Mouse (Mus musculus): ENCODE measurements around the gene Nfe2.

DNA sequence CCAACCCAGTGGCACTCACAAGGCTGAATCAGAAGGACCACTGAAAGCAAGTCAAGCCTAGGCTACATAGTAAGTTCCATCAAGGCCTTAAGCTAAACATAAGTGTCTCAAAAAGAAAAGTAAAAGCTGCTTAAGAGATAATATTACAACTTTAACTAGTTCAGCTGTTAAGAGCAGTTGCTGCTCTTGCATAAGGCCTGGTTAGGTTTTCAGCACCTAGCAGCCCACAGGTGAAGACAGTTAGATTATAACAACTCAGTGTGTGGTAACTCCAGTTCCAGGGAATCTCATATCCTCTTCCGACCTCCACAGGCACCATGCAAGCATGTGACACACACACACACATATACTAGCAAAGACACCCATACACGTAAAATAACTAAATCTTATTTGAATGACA lies 30.6 kb downstream of the Nfe2 start:
- no peak for TF ChIP-seq CTCF (conservative IDR thresholded peaks at IDR 0.05; ENCODE audit: low read length)
- TF ChIP-seq NANOG (IDR thresholded peaks at IDR 0.05; ENCODE audit: borderline replicate concordance, low read length), result no peak
